Mouse (Mus musculus): ENCODE measurements around the gene Plekhg6. TPM values are rescaled to one million over a fixed set of nuclear protein-coding genes. Genes with fewer than 3 reads are reported as not detected.

Gene Plekhg6
- polyA plus RNA-seq, 1 experiment from 2014 or later = 0.05 TPM

DNA sequence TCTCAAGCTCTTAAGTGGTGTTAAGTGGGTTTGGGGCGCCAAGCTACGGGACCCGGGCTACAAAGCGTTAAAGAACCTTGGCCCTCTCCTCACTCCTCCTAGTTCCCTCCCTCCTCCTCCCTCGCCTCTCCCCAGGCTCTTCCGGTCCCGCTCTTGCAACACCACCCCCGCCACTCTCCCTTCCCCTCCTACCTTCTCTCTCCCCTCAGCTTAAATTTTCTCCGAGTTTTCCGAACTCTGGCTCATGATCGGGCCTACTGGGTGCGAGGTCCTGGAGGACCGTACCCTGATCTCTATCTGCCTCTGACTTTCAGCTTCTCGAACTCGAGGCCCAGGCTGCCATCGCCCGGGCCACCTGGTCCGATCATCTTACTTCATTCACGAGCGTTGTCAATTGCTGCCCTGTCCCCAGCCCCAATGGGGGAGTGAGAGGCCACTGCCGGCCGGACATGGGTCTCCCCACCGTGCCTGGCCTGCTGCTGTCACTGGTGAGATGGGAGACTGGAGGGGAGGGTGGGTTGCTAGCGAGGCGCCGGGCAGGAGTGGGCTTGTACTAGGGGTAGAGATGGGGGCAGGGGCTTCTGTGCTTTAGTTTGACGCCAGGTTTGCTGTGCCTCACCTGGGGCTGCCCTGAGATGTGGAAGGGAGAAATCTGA lies 30.9 kb downstream of the Plekhg6 start:
- no peaks in the 10 kb centered on the region for H3K36me3 ChIP-seq
- H3K9ac ChIP-seq (replicated peaks) = peak overlapping the region; percentile 46
- peaks cover 29% of the 10 kb centered on the region for H3K4me1 ChIP-seq
- peak overlapping the region; percentile 58 for H3K4me2 ChIP-seq (replicated peaks)
- H3K27me3 ChIP-seq = peaks cover 28% of the 10 kb centered on the region
- H3K4me3 ChIP-seq = peak overlapping the region; percentile 45
- under 1% methylated on average over 26 of the region's 27 CpGs for WGBS
- no peaks in the 10 kb centered on the region for H3K9me3 ChIP-seq
- H3K27ac ChIP-seq (replicated peaks) = no peak overlapping the region
- ATAC-seq (ENCODE audit: low FRiP score, low read depth) = peak; percentile 65

GRCm38 (mm10) chr6:125348721-125349574 lies 31.6 kb downstream of the Plekhg6 start, which contains the start of gene Tnfrsf1a:
Gene Tnfrsf1a (plus strand): TSS chr6:125349362.
- no peaks in the 10 kb centered on the region for H3K9me3 ChIP-seq
- no peaks in the 10 kb centered on the region for H3K36me3 ChIP-seq
- ATAC-seq (ENCODE audit: low FRiP score, low read depth) = no peak
- WGBS = 3% methylated on average over 22 of the region's 22 CpGs
- peak within 1 kb of the TSS; percentile 46 for H3K9ac ChIP-seq (replicated peaks)
- no peak within 1 kb of the TSS for H3K27ac ChIP-seq (replicated peaks)
- peaks cover 23% of the 10 kb centered on the region for H3K4me1 ChIP-seq
- H3K4me3 ChIP-seq = peak within 1 kb of the TSS; percentile 45
- H3K27me3 ChIP-seq = peaks cover 27% of the 10 kb centered on the region
- peak within 1 kb of the TSS; percentile 58 for H3K4me2 ChIP-seq (replicated peaks)

DNA sequence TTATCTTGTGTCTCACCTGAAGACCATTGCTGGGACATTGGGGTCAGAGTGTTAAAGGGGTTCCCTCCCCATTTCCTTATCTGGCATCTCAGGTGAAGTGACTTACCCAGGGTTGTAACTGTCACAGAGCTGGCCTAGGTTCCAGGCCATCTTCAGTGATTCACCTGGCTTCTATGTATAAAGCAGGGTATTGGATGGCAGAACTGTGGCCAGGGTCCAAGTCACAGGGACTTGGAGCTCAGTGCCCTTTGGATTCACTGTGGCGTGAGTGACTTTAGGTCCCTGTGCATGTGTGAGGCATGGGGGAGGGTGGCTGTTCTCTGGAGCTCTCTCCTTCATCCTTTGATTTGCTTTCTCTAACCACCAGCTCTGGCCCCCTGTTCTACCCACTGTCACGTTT lies 34.6 kb downstream of the Plekhg6 start:
- Histone ChIP-seq H3K4me3 (no peak overlapping the region), H3K9ac (replicated peaks) (no peak overlapping the region), H3K4me2 (replicated peaks) (no peak overlapping the region), H3K9me3 (no peaks in the 10 kb centered on the region), H3K27ac (replicated peaks) (no peak overlapping the region), H3K27me3 (peaks cover 22% of the 10 kb centered on the region), H3K36me3 (no peaks in the 10 kb centered on the region), H3K4me1 (peaks cover 22% of the 10 kb centered on the region)
- 50% methylated on average over 2 of the region's 2 CpGs for WGBS
- ATAC-seq (ENCODE audit: low FRiP score, low read depth) = no peak

- no peak overlapping the region for H3K27ac ChIP-seq (replicated peaks)
- H3K27me3 ChIP-seq = peaks cover 24% of the 10 kb centered on the region
- no peaks in the 10 kb centered on the region for H3K9me3 ChIP-seq
- no peaks in the 10 kb centered on the region for H3K36me3 ChIP-seq
- peaks cover 18% of the 10 kb centered on the region for H3K4me1 ChIP-seq
- ATAC-seq (ENCODE audit: low FRiP score, low read depth) = no peak
- 74% methylated on average over 1 of the region's 1 CpGs for WGBS
- H3K4me3 ChIP-seq = no peak overlapping the region
- no peak overlapping the region for H3K4me2 ChIP-seq (replicated peaks)
- H3K9ac ChIP-seq (replicated peaks) = no peak overlapping the region
Measured at GRCm38 (mm10) chr6:125345625-125346024, 35.0 kb downstream of the Plekhg6 start.

GRCm38 (mm10) chr6:125344866-125345265 lies 35.7 kb downstream of the Plekhg6 start:
- Histone ChIP-seq H3K9me3 (no peaks in the 10 kb centered on the region), H3K4me2 (replicated peaks) (no peak overlapping the region), H3K4me3 (no peak overlapping the region), H3K27ac (replicated peaks) (no peak overlapping the region), H3K36me3 (no peaks in the 10 kb centered on the region), H3K27me3 (peaks cover 24% of the 10 kb centered on the region), H3K9ac (replicated peaks) (no peak overlapping the region), H3K4me1 (peaks cover 11% of the 10 kb centered on the region)
- 72% methylated on average over 4 of the region's 4 CpGs for WGBS
- ATAC-seq (ENCODE audit: low FRiP score, low read depth) = no peak

- H3K9me3 ChIP-seq = no peaks in the 10 kb centered on the region
- 53% methylated on average over 8 of the region's 8 CpGs for WGBS
- ATAC-seq (ENCODE audit: low FRiP score, low read depth) = no peak
- no peak overlapping the region for H3K4me2 ChIP-seq (replicated peaks)
- H3K4me3 ChIP-seq = no peak overlapping the region
- peaks cover 4% of the 10 kb centered on the region for H3K4me1 ChIP-seq
- H3K27ac ChIP-seq (replicated peaks) = no peak overlapping the region
- H3K27me3 ChIP-seq = peaks cover 24% of the 10 kb centered on the region
- no peak overlapping the region for H3K9ac ChIP-seq (replicated peaks)
- H3K36me3 ChIP-seq = no peaks in the 10 kb centered on the region
Measured at GRCm38 (mm10) chr6:125344084-125344483, 36.5 kb downstream of the Plekhg6 start.

- Histone ChIP-seq H3K27ac (replicated peaks) (no peak overlapping the region), H3K36me3 (no peaks in the 10 kb centered on the region), H3K9ac (replicated peaks) (no peak overlapping the region), H3K4me3 (no peak overlapping the region), H3K4me2 (replicated peaks) (no peak overlapping the region), H3K27me3 (peaks cover 17% of the 10 kb centered on the region; the same call in 1 of the 2 replicates), H3K9me3 (no peaks in the 10 kb centered on the region), H3K4me1 (no peaks in the 10 kb centered on the region)
- WGBS = 63% methylated on average over 3 of the region's 3 CpGs
- no peak for ATAC-seq (ENCODE audit: low FRiP score, low read depth)
Measured at GRCm38 (mm10) chr6:125342198-125342597, 38.4 kb downstream of the Plekhg6 start.

DNA sequence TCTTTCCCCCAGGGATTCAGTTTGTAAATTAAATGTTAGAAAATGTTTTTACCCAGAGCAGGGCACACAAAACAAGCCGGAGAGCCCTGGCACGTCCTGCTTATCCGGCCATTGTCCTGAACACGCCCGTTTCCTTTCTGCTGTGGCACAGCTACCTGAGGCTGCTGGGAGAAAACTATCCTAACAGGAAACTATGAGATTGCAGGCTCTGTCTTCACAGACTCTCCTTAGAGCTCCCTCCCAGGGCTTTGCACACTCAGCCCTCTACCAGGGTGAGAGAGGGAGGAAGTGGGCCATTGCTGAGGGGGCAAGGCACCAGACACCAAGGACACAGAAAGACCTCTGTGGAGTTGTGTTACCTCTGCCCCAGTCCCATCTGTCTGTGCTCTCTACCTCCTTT lies 40.3 kb downstream of the Plekhg6 start:
- Histone ChIP-seq H3K4me2 (replicated peaks) (no peak overlapping the region), H3K4me1 (no peaks in the 10 kb centered on the region), H3K27ac (replicated peaks) (0 out of 2 replicates have a peak overlapping the region, but pooled peaks have one; percentile 15), H3K4me3 (no peak overlapping the region), H3K9me3 (no peaks in the 10 kb centered on the region), H3K36me3 (no peaks in the 10 kb centered on the region), H3K9ac (replicated peaks) (no peak overlapping the region), H3K27me3 (peaks cover 17% of the 10 kb centered on the region; the same call in 1 of the 2 replicates)
- no peak for ATAC-seq (ENCODE audit: low FRiP score, low read depth)
- 76% methylated on average over 5 of the region's 5 CpGs for WGBS

DNA sequence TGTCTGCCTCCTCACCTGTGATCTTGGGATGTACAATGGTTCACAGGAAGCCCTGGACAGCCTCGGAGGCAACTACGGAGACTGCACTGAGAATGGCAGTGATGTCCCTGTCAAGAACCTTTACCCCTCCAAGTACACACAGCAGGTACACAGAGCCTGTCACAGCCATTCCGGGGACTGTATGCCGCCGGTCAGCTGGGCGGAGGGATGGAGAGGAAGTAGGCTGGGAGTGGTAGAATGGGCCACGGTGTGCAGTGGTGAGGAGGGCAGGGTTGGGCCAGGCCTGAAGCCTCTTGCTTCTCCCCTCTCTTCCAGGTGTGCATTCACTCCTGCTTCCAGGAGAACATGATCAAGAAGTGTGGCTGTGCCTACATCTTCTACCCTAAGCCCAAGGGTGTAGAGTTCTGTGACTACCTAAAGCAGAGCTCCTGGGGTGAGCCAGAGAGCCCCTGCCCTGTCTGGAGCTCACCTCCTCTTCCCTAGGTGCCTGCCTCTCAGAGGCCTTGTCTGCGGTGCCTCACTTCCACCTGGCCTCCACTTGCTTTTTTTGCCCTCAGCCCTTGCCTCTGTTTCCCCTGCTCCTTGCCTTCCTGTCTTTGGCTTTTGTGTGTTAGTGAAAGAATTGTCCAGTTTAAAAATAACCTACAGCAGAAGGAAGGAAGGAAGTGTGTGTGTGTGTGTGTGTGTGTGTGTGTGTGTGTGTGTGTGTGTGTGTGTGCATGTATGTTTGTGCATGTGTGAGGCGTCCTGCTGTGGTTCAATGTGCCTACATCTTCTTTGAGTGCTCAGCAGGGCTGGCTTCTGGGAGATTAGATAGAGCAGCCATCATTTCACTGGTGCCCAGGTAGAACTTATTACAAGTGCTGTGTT lies 41.6 kb downstream of the Plekhg6 start:
- peaks cover 7% of the 10 kb centered on the region; the same call in 1 of the 2 replicates for H3K27me3 ChIP-seq
- no peaks in the 10 kb centered on the region for H3K9me3 ChIP-seq
- no peaks in the 10 kb centered on the region for H3K4me1 ChIP-seq
- no peak overlapping the region for H3K4me2 ChIP-seq (replicated peaks)
- no peak overlapping the region for H3K4me3 ChIP-seq
- WGBS = 82% methylated on average over 9 of the region's 9 CpGs
- H3K9ac ChIP-seq (replicated peaks) = no peak overlapping the region
- ATAC-seq (ENCODE audit: low FRiP score, low read depth) = no peak
- H3K27ac ChIP-seq (replicated peaks) = no peak overlapping the region
- H3K36me3 ChIP-seq = no peaks in the 10 kb centered on the region

GRCm38 (mm10) chr6:125334356-125334755 lies 46.2 kb downstream of the Plekhg6 start:
- H3K27me3 ChIP-seq = 0 out of 2 replicates have a peak, but pooled peaks cover 8% of the 10 kb centered on the region
- no peaks in the 10 kb centered on the region for H3K9me3 ChIP-seq
- no peak overlapping the region for H3K27ac ChIP-seq (replicated peaks)
- ATAC-seq (ENCODE audit: low FRiP score, low read depth) = no peak
- H3K4me1 ChIP-seq = peaks cover 7% of the 10 kb centered on the region; the same call in 1 of the 2 replicates
- H3K36me3 ChIP-seq = no peaks in the 10 kb centered on the region
- WGBS = 53% methylated on average over 2 of the region's 2 CpGs
- H3K4me2 ChIP-seq (replicated peaks) = no peak overlapping the region
- no peak overlapping the region for H3K9ac ChIP-seq (replicated peaks)
- no peak overlapping the region for H3K4me3 ChIP-seq

- 0 out of 2 replicates have a peak, but pooled peaks cover 8% of the 10 kb centered on the region for H3K27me3 ChIP-seq
Measured at GRCm38 (mm10) chr6:125333112-125333899, 47.3 kb downstream of the Plekhg6 start.

More at GRCm38 (mm10) chr6:125333112-125333899, 47.3 kb downstream of the Plekhg6 start:
- Histone ChIP-seq H3K9me3 (no peaks in the 10 kb centered on the region), H3K4me2 (replicated peaks) (no peak overlapping the region), H3K27ac (replicated peaks) (no peak overlapping the region), H3K4me1 (peaks cover 7% of the 10 kb centered on the region; the same call in 1 of the 2 replicates), H3K9ac (replicated peaks) (no peak overlapping the region), H3K36me3 (no peaks in the 10 kb centered on the region), H3K4me3 (no peak overlapping the region)
- 78% methylated on average over 14 of the region's 14 CpGs for WGBS
- no peak for ATAC-seq (ENCODE audit: low FRiP score, low read depth)

Measured in midbrain, embryonic 12.5 days (tissue).